Comparison of ENCODE assay signal across 8 mouse cellular contexts in genomic region chr5:144988340-144989060, GRCm38 (mm10). TPM values are rescaled to one million over a fixed set of nuclear protein-coding genes. Genes with fewer than 3 reads are reported as not detected.
A peak's percentile ranks its signal among the peaks of the same experiment; 100 is the strongest.
DNase-seq lines count a peak whose midpoint lies in the region; ATAC-seq and TF ChIP-seq lines count a peak whose summit lies in the region.
"Had no signal": no experiment of that assay in that cellular context is flagged by ENCODE, and none has a peak within 500 bp of the region (broad histone marks: within the 10 kb centered on the region; RNA-seq: fewer than 3 reads in every experiment).

No protein-coding gene starts in this region.

- H3K27ac ChIP-seq in MEL (ENCODE audit: control insufficient read depth, low read depth, low read length) = no peak overlapping the region
- no peak overlapping the region for H3K27ac ChIP-seq in heart, embryonic 12.5 days (ENCODE audit: poor library complexity, severe bottlenecking)
- H3K27ac ChIP-seq: limb, embryonic 12.5 days had no signal

- peak; percentile 60 for TF ChIP-seq RAD21 in MEL (IDR thresholded peaks at IDR 0.05; ENCODE audit: low read depth, low read length)

- H3K4me1 ChIP-seq in MEL (ENCODE audit: control insufficient read depth in 1 of 2, insufficient read depth in 2 of 2, low read length in 2 of 2) = peaks cover 2 to 3% of the 10 kb centered on the region in 2 experiments; a peak in 3 of 4 replicates
- H3K4me1 ChIP-seq in heart, embryonic 12.5 days (replicated peaks) = 0 out of 2 replicates have a peak, but pooled peaks cover 3% of the 10 kb centered on the region
- no peaks in the 10 kb centered on the region; the same call in 1 of the 2 replicates for H3K4me1 ChIP-seq in lung, adult 2 months (ENCODE audit: control insufficient read depth, insufficient read depth, low read length)
- H3K4me1 ChIP-seq: limb, embryonic 12.5 days had no signal

- no peak overlapping the region for H3K9ac ChIP-seq in MEL (ENCODE audit: control insufficient read depth, low read depth, low read length, poor library complexity, severe bottlenecking)
- H3K9ac ChIP-seq in heart, embryonic 12.5 days = no peak overlapping the region
- H3K9ac ChIP-seq: limb, embryonic 12.5 days had no signal

- 0 out of 2 replicates have a peak, but pooled peaks have one; percentile 45 for ATAC-seq in heart, embryonic 12.5 days (ENCODE audit: insufficient number of reproducible peaks, low FRiP score)

- peak; percentile 27 for DNase-seq in CD4-positive helper T cell, adult 2 months (ENCODE audit: low read depth, low spot score)
- DNase-seq in MEL (ENCODE audit: low read depth, low spot score) = peak; percentile 72
- DNase-seq in cerebellum, postnatal 36 days = peak; percentile 12 to 52
- peak; percentile 63 for DNase-seq in kidney, postnatal 14 days
- DNase-seq in lung, adult 2 months = peak; percentile 23
- peak; percentile 67 to 73 for DNase-seq in right cerebral cortex, postnatal 10 days (ENCODE audit: low spot score in 2 of 2)

- H3K79me2 ChIP-seq in MEL (ENCODE audit: control insufficient read depth, insufficient read depth, low read length, poor library complexity) = no peaks in the 10 kb centered on the region

- H3K4me2 ChIP-seq in heart, embryonic 12.5 days = no peak overlapping the region
- H3K4me2 ChIP-seq: limb, embryonic 12.5 days had no signal

- 45% methylated on average over 9 of the region's 9 CpGs for WGBS in heart, embryonic 12.5 days
- 45% methylated on average over 9 of the region's 9 CpGs for WGBS in lung, adult 2 months

- TF ChIP-seq CTCF in MEL (IDR thresholded peaks at IDR 0.05 in 2 of 3, conservative IDR thresholded peaks at IDR 0.05 in 1 of 3; ENCODE audit: control insufficient read depth in 1 of 3, insufficient read depth in 1 of 3, low read depth in 2 of 3, low read length in 3 of 3, poor library complexity in 1 of 3, severe bottlenecking in 1 of 3) = peak; percentile 43 to 67 (median 65)
- TF ChIP-seq CTCF in lung, adult 2 months (IDR thresholded peaks at IDR 0.05; ENCODE audit: insufficient read depth, low read length) = peak; percentile 63

- H3K9me3 ChIP-seq in MEL (replicated peaks; ENCODE audit: insufficient read depth, low read length) = no peaks in the 10 kb centered on the region
- H3K9me3 ChIP-seq in heart, embryonic 12.5 days (replicated peaks) = peaks cover 10% of the 10 kb centered on the region; the same call in 1 of the 2 replicates

- TF ChIP-seq EP300 in MEL (IDR thresholded peaks at IDR 0.05; ENCODE audit: low read depth in 1 of 2, low read length in 2 of 2) = 0 out of 4 replicates have a peak, but pooled peaks of 1 of the 2 experiments have one; percentile 15

- no peak; a peak in 1 of 4 replicates for TF ChIP-seq POLR2A in MEL (IDR thresholded peaks at IDR 0.05; ENCODE audit: control insufficient read depth in 1 of 2, insufficient read depth in 1 of 2, low read depth in 1 of 2, low read length in 2 of 2, poor library complexity in 1 of 2)
- TF ChIP-seq POLR2A in lung, adult 2 months (IDR thresholded peaks at IDR 0.05; ENCODE audit: borderline replicate concordance, extremely low read depth, low read depth, low read length) = no peak

- H3K27me3 ChIP-seq in MEL (ENCODE audit: control insufficient read depth in 1 of 2, insufficient read depth in 2 of 2, low read length in 2 of 2) = no peaks in the 10 kb centered on the region
- H3K27me3 ChIP-seq in heart, embryonic 12.5 days (replicated peaks) = no peaks in the 10 kb centered on the region
- H3K27me3 ChIP-seq: limb, embryonic 12.5 days had no signal

- H3K36me3 ChIP-seq in MEL (ENCODE audit: control insufficient read depth in 1 of 2, insufficient read depth in 2 of 2, low read length in 2 of 2) = peaks cover 0 to 2% of the 10 kb centered on the region in 2 experiments; a peak in 1 of 4 replicates
- H3K36me3 ChIP-seq in heart, embryonic 12.5 days = no peaks in the 10 kb centered on the region
- H3K36me3 ChIP-seq: limb, embryonic 12.5 days had no signal

- H3K4me3 ChIP-seq in MEL (ENCODE audit: control insufficient read depth in 1 of 2, insufficient read depth in 1 of 2, low read depth in 2 of 2, low read length in 2 of 2) = no peak overlapping the region; a peak in 1 of 4 replicates
- H3K4me3 ChIP-seq in heart, embryonic 12.5 days = no peak overlapping the region
- no peak overlapping the region for H3K4me3 ChIP-seq in lung, adult 2 months (replicated peaks; ENCODE audit: extremely low read depth, low read depth, low read length)
- H3K4me3 ChIP-seq: limb, embryonic 12.5 days had no signal

TF ChIP-seq in MEL, 35 proteins besides CTCF, POLR2A, EP300 and RAD21:
- TF ChIP-seq MYB (IDR thresholded peaks at IDR 0.05; ENCODE audit: low read depth, low read length) (no peak), MYC (IDR thresholded peaks at IDR 0.05; ENCODE audit: low read depth, low read length) (no peak), E2F4 (IDR thresholded peaks at IDR 0.05; ENCODE audit: borderline replicate concordance, low read depth, low read length) (no peak), MAFK (IDR thresholded peaks at IDR 0.05; ENCODE audit: borderline replicate concordance, low read depth, low read length) (no peak), RCOR1 (IDR thresholded peaks at IDR 0.05; ENCODE audit: low read depth, low read length) (no peak), ZC3H11A (IDR thresholded peaks at IDR 0.05; ENCODE audit: low read depth, low read length) (peak; percentile 35; the same call in 1 of the 2 replicates), ZNF384 (IDR thresholded peaks at IDR 0.05; ENCODE audit: low read depth, low read length) (no peak), HCFC1 (IDR thresholded peaks at IDR 0.05; ENCODE audit: low read depth, low read length) (no peak), POLR2AphosphoS5 (IDR thresholded peaks at IDR 0.05; ENCODE audit: borderline replicate concordance, low read depth, low read length) (no peak), SIN3A (IDR thresholded peaks at IDR 0.05; ENCODE audit: low read length) (no peak; the same call in 1 of the 2 replicates), ZKSCAN1 (IDR thresholded peaks at IDR 0.05; ENCODE audit: low read depth, low read length) (no peak), SMC3 (IDR thresholded peaks at IDR 0.05; ENCODE audit: low read depth, low read length) (peak; percentile 54), GABPA (IDR thresholded peaks at IDR 0.05; ENCODE audit: low read depth, low read length) (no peak), ELF1 (IDR thresholded peaks at IDR 0.05; ENCODE audit: low read depth, low read length) (no peak), ETS1 (IDR thresholded peaks at IDR 0.05; ENCODE audit: low read depth, low read length) (no peak), NRF1 (IDR thresholded peaks at IDR 0.05; ENCODE audit: insufficient read depth, low read depth, low read length, poor library complexity, severe bottlenecking) (no peak), MEF2A (IDR thresholded peaks at IDR 0.05; ENCODE audit: extremely low read depth, insufficient replicate concordance, low read depth, low read length, poor library complexity, severe bottlenecking) (no peak), POLR2AphosphoS2 (IDR thresholded peaks at IDR 0.05; ENCODE audit: low read length) (no peak), TBP (IDR thresholded peaks at IDR 0.05; ENCODE audit: low read depth, low read length) (peak; percentile 44; the same call in 1 of the 2 replicates), BHLHE40 (IDR thresholded peaks at IDR 0.05; ENCODE audit: borderline replicate concordance, low read depth, low read length) (no peak), NELFE (IDR thresholded peaks at IDR 0.05; ENCODE audit: low read depth, low read length) (no peak), CHD1 (IDR thresholded peaks at IDR 0.05; ENCODE audit: low read depth, low read length) (no peak), USF1 (IDR thresholded peaks at IDR 0.05; ENCODE audit: low read depth, low read length) (no peak), GATA1 (IDR thresholded peaks at IDR 0.05; ENCODE audit: low read depth, low read length) (no peak)

RNA-seq across cellular contexts. Expression of gene Smurf1, which starts 22.9 kb away (rescaled TPM):
- total RNA-seq in MEL (2012; rRNA removed) = 3.9 and 4.0 TPM in 2 replicates
- polyA plus RNA-seq in MEL (2012; ENCODE audit: insufficient read depth in 1 of 2, insufficient read length in 2 of 2, low read depth in 1 of 2, low replicate concordance in 2 of 2, missing spikeins in 1 of 2) = 10 to 100 TPM in 1 of 2 experiments, not detected in 1; 10.6 TPM
- 18.7 and 21.6 TPM in 2 replicates for polyA plus RNA-seq in heart, embryonic 12.5 days (2016; fragmentation: Nextera tagmentation; extraction: Ambion mirVana)
- polyA plus RNA-seq in lung, adult 2 months (2012; rRNA removed) = 33.5 and 34.1 TPM in 2 replicates

RNA-seq across cellular contexts. Expression of gene Gm4871, which starts 44.1 kb away (rescaled TPM):
- not detected in 2 replicates for total RNA-seq in MEL (2012; rRNA removed)
- not detected for polyA plus RNA-seq in MEL (2012; ENCODE audit: insufficient read depth in 1 of 2, insufficient read length in 2 of 2, low read depth in 1 of 2, low replicate concordance in 2 of 2, missing spikeins in 1 of 2)
- polyA plus RNA-seq in heart, embryonic 12.5 days (2016; fragmentation: Nextera tagmentation; extraction: Ambion mirVana) = not detected in 2 replicates
- polyA plus RNA-seq in lung, adult 2 months (2012; rRNA removed) = not detected in 2 replicates
- polyA plus RNA-seq: limb, embryonic 12.5 days had no signal

RNA-seq across cellular contexts. Expression of gene 1700018F24Rik, which starts 54.3 kb away (rescaled TPM):
- total RNA-seq in MEL (2012; rRNA removed) = not detected in 2 replicates
- polyA plus RNA-seq in MEL (2012; ENCODE audit: insufficient read depth in 1 of 2, insufficient read length in 2 of 2, low read depth in 1 of 2, low replicate concordance in 2 of 2, missing spikeins in 1 of 2) = not detected
- not detected in 2 replicates for polyA plus RNA-seq in heart, embryonic 12.5 days (2016; fragmentation: Nextera tagmentation; extraction: Ambion mirVana)
- not detected in 2 replicates for polyA plus RNA-seq in lung, adult 2 months (2012; rRNA removed)
- polyA plus RNA-seq: limb, embryonic 12.5 days had no signal
